Mouse (Mus musculus): ENCODE measurements around the gene Grm4.

The Grm4 gene

DNA sequence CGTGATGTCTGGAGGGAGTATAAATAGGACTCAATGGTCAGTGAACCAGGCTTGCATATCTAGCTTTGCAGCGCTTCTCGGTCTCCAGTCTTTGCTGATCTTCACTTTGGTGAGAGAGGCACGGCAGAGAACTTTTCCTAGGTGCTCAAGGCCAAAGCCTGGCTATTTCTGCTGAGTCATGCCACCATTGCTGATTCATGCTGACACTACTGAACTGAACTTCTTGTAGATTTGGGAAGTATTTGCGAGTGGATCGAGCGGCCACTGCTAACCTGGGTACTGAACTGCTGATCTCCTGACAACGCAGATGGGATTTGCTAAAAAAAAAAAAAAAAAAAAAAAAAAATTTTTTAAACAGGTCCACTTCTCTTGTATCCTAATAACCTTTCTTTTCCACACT is 10.9 kb upstream of the Grm4 start:
- no peak for DNase-seq (ENCODE audit: low read depth, low spot score)
- H3K36me3 ChIP-seq (ENCODE audit: control insufficient read depth, insufficient read depth, low read length, poor library complexity, severe bottlenecking): no peaks in the 10 kb centered on the region
- H3K27me3 ChIP-seq (ENCODE audit: control insufficient read depth, insufficient read depth, low read length, poor library complexity, severe bottlenecking): no peaks in the 10 kb centered on the region

DNA sequence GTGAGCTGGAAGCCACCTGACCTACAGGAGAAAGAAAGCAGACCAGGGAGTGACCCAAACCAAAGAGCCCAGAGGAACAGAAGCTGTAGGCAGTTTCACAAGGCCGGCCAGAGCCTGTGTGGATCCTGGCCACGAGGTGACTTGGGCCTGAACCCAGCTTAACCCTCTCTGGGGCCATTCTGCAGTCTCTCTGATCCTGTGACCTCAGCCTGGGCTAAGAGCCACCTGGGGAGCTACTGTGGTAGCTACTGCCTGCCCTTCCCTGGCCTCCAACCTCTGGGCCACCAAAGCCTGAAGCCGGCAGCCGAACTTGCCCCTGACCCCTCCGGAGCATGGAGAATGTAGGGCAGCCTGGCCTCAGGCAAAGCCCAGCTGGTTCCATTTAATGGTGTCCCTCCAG is 7.6 kb upstream of the Grm4 start:
- no peak for DNase-seq (ENCODE audit: low read depth, low spot score)
- Histone ChIP-seq H3K27me3 (ENCODE audit: control insufficient read depth, insufficient read depth, low read length, poor library complexity, severe bottlenecking) (no peaks in the 10 kb centered on the region), H3K36me3 (ENCODE audit: control insufficient read depth, insufficient read depth, low read length, poor library complexity, severe bottlenecking) (no peaks in the 10 kb centered on the region)

DNA sequence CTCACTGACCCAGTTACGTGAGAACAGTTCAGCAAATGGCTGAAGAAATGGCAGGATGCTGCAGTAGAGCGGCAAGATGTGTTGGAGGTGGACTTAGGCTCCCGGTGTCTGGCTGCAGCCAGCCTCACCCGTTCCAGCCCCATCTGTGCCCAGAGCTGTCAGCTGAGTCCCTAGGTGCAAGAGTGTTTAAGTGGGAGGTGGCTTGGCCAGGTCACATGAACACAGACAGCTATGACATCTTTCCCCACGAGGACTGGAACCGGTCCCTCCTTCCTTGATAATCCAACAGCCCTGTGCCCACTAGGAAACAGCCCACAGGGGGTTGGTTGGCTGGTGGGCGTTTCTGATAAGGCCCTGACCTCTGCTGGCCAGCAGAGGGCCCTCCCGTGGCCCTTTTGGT is 6.8 kb upstream of the Grm4 start:
- Histone ChIP-seq H3K36me3 (ENCODE audit: control insufficient read depth, insufficient read depth, low read length, poor library complexity, severe bottlenecking) (no peaks in the 10 kb centered on the region), H3K27me3 (ENCODE audit: control insufficient read depth, insufficient read depth, low read length, poor library complexity, severe bottlenecking) (no peaks in the 10 kb centered on the region)
- no peak for DNase-seq (ENCODE audit: low read depth, low spot score)

DNA sequence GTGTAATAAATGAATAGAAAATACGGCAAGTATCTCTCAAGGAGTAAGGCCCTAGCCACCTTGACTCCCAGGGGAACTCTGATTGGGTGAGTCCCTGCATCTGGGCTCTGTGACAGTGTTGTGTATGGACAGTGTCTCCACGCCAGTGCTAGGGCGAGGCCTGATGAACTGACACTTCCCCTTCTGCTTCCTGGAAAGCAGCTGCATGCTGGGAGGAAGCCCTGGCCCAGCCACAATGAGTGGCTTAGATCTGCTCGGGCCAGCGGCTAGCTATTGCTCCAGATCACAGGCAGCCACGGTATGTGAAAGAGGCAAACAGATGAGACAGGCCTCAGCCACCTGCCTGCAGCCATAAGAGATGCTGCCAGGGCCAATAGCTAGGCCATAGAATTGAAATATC is 6.0 kb upstream of the Grm4 start:
- DNase-seq (ENCODE audit: low read depth, low spot score): peak; percentile 57
- no peaks in the 10 kb centered on the region for H3K36me3 ChIP-seq (ENCODE audit: control insufficient read depth, insufficient read depth, low read length, poor library complexity, severe bottlenecking)
- no peaks in the 10 kb centered on the region for H3K27me3 ChIP-seq (ENCODE audit: control insufficient read depth, insufficient read depth, low read length, poor library complexity, severe bottlenecking)

DNA sequence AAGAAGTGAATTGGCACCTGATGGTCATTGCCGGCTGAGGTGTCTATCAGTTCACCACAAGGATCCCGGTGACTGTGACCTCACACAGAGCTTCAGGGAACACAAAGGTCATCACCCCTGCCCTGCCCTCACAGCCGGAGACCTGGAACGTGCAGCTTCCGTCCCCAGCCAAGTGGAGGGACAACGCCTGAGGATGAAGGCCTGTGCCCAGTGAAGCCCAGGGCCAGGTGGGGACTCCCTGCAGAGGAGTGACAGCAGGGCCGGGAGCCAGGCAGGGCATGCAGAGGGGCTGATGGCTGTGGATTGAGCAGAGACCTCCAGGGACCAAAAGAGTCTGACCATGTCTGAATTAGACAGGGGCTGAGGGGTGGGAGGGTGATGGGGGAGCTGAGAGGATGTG is 1.9 kb upstream of the Grm4 start:
- no peaks in the 10 kb centered on the region; the same call in 1 of the 2 replicates for H3K27me3 ChIP-seq (ENCODE audit: control insufficient read depth, insufficient read depth, low read length, poor library complexity, severe bottlenecking)
- no peak for DNase-seq (ENCODE audit: low read depth, low spot score)
- no peaks in the 10 kb centered on the region for H3K36me3 ChIP-seq (ENCODE audit: control insufficient read depth, insufficient read depth, low read length, poor library complexity, severe bottlenecking)

DNA sequence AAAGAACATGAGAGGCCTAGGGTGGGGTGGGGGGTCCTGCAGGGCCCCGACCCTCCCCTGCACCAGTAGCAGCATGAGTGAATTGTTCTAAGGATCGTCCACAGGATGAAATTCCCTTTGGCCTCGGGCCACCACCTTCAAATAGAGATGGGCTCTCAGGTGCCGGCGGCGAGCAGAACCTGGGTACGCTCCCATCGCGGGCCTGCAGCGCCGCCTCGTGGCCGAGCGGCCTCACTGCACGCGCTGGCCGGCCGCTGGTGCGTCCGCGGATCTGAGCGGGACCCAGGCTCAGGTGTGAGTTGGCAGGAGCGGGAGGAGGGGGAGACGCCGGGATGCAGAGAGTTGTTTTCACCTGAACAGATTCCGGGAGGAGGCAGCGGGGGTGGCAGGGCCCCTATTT is 646 bp downstream of the Grm4 start:
- Histone ChIP-seq H3K36me3 (ENCODE audit: control insufficient read depth, insufficient read depth, low read length, poor library complexity, severe bottlenecking) (no peaks in the 10 kb centered on the region), H3K27me3 (ENCODE audit: control insufficient read depth, insufficient read depth, low read length, poor library complexity, severe bottlenecking) (no peaks in the 10 kb centered on the region; the same call in 1 of the 2 replicates)
- peak; percentile 75 for DNase-seq (ENCODE audit: low read depth, low spot score)

DNA sequence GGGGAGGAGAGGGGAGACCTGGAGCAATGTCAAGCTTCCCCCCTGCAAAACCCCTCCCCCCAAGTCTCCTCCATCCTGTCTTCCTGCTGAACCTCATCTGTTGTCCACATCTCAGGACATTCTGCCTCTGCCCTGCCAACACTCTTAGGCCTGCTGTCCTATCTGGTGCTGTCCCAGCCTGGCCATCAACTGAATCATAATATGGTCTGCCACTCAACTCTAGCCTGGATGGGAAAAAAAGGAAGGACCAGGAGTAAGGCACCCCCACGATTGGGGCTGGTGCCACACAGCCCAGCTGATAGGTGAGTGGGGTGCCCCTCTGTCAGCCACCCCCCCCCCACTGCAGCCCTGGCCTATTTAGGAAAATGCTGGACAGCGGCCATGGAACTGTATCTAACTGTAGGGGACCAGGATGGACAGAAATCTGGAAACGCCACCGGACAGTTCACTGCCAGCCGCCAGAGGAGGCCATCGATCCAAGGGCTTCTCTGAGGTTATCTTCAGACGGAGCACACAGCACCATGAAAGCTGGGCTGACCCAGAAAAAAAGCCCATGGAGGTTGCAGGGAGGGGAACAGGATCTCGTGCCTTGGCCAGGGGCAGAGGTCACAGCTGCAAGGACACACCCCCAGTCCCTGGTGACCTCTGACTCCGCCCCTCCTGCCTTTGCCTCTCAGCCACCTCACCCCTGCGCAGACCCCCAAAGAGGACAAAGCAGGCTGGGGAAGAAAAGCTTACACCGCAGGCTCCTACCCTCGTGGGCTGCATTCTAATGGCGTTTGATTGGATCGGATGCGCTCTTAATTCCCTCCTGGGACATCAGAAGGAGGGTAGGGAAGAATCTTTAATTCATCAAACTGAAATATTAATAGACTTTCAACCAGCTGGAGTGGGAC is 2.3 kb downstream of the Grm4 start:
- Histone ChIP-seq H3K36me3 (ENCODE audit: control insufficient read depth, insufficient read depth, low read length, poor library complexity, severe bottlenecking) (no peaks in the 10 kb centered on the region), H3K27me3 (ENCODE audit: control insufficient read depth, insufficient read depth, low read length, poor library complexity, severe bottlenecking) (no peaks in the 10 kb centered on the region; the same call in 1 of the 2 replicates)
- no peak for DNase-seq (ENCODE audit: low read depth, low spot score)

DNA sequence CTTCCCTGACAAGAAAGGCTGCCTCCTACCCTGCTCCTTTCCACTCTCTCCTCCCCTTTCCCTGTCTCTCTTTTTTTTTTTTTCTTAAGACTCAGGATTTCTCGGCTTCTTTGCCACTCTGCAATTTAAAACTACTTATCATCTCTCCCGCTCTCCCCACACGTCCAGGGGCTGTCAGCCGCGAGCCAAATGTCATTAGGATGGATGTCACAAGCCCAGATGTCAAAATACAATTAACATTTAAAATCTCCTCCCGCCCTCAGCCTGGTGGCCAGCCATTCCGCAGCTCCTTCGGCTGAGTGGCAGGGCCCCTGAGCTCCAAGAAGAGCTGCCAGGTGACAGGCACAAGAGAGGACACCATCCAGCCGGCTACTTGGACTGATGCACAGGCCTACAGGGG is 2.9 kb downstream of the Grm4 start:
- Histone ChIP-seq H3K27me3 (ENCODE audit: control insufficient read depth, insufficient read depth, low read length, poor library complexity, severe bottlenecking) (no peaks in the 10 kb centered on the region; the same call in 1 of the 2 replicates), H3K36me3 (ENCODE audit: control insufficient read depth, insufficient read depth, low read length, poor library complexity, severe bottlenecking) (no peaks in the 10 kb centered on the region)
- no peak for DNase-seq (ENCODE audit: low read depth, low spot score)

DNA sequence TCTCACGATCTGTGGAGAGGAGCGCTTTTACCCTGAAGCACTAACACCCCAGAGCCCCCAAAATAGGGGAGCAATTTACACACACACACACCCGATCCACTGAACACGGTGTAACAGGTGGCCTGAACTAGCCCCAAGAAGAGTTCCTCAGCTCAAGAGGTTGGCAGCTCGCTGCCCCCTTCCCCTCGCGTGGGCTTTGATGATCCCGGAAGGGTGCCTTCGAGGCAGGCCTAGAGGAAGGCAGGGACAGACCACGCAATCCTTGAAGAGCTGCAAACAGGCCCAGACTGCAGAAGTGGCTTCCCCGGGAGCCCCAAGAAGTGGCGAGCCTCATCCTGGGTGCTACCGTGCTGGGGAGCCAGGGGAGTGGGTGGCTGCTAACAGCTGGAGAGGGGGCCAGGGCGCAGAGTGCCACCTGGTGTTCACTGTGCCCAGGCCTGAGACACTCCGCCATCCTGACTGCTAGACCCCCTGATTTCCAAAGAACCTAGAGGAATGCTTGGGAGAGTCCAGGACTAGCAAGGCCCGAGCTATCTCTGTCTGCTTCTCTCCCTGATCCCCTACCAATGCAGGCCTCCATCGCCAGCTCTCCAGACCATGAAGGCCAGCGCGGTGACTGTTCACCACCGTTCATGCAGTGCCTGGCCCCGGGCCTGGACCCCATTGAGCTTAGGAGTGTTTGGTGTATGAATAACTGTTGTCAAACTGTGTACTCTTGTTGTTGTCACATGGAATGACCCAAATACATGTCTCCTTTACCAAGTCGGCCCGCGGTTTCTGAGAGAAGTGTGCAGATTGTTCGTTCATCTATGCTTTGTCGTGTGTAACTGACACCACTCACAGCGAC is 7.1 kb downstream of the Grm4 start:
- no peak for DNase-seq (ENCODE audit: low read depth, low spot score)
- Histone ChIP-seq H3K36me3 (ENCODE audit: control insufficient read depth, insufficient read depth, low read length, poor library complexity, severe bottlenecking) (no peaks in the 10 kb centered on the region), H3K27me3 (ENCODE audit: control insufficient read depth, insufficient read depth, low read length, poor library complexity, severe bottlenecking) (peaks cover 2% of the 10 kb centered on the region; the same call in 1 of the 2 replicates)

DNA sequence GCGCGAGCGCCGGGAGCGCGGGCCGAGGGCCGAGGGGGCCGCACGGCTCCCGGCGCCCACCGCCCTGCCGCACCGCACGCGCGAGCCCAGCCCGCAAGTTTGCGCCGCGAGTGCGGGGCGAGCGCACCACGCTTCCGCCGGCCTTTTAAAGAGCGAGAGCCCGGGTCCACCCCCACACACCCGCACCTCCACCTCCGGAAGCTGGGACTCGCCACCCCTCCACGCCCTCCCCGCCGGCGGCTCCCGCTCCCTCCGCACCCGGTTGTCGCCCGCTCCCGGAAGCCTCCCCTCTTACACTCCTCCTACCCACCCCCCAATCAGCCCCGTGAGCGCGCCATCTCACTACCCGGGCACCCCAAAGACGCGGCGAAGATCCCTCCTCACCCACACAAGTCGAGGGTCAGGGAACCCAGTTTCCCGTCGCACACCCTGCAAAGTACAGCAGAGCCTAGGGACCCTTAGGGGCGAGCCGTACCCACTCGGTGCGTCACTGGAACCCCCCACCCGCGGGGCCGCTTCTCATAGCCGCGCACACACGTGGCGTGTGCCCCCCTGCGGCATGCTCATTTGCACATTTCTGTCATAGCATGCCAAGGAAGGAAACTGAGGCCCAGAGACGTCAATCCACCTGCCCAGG is 7.8 kb downstream of the Grm4 start:
- Histone ChIP-seq H3K36me3 (ENCODE audit: control insufficient read depth, insufficient read depth, low read length, poor library complexity, severe bottlenecking) (no peaks in the 10 kb centered on the region), H3K27me3 (ENCODE audit: control insufficient read depth, insufficient read depth, low read length, poor library complexity, severe bottlenecking) (peaks cover 2% of the 10 kb centered on the region; the same call in 1 of the 2 replicates)
- DNase-seq (ENCODE audit: low read depth, low spot score): no peak

DNA sequence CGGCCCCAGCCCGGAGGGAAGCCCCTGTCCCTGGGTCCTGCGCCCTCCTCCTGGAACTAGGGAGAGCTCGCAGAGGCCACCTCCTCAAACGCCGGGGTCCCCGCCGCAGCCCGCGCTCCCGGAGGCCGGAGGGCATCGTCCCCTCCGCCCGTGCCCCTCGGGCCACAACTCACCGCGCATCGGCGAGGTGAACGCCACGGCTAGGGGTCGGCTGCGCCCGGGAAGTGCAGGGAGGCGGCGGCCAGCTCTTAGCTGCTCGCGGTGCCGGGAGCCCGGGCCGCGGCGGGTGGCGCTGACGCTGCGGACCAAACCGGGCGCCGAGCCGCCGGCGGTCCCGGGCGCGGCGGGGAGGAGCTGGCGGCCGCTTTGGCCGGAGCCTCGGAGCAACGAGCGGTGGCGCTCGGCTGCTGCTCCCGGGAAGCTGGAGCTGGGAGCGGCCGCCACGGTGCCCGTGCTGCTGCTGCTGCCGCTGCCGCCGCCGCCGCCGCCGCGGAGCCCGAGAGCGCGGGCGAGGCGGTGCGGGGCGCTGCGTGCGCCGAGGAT is 8.5 kb downstream of the Grm4 start:
- Histone ChIP-seq H3K27me3 (ENCODE audit: control insufficient read depth, insufficient read depth, low read length, poor library complexity, severe bottlenecking) (peaks cover 2% of the 10 kb centered on the region; the same call in 1 of the 2 replicates), H3K36me3 (ENCODE audit: control insufficient read depth, insufficient read depth, low read length, poor library complexity, severe bottlenecking) (no peaks in the 10 kb centered on the region)
- no peak for DNase-seq (ENCODE audit: low read depth, low spot score)

DNA sequence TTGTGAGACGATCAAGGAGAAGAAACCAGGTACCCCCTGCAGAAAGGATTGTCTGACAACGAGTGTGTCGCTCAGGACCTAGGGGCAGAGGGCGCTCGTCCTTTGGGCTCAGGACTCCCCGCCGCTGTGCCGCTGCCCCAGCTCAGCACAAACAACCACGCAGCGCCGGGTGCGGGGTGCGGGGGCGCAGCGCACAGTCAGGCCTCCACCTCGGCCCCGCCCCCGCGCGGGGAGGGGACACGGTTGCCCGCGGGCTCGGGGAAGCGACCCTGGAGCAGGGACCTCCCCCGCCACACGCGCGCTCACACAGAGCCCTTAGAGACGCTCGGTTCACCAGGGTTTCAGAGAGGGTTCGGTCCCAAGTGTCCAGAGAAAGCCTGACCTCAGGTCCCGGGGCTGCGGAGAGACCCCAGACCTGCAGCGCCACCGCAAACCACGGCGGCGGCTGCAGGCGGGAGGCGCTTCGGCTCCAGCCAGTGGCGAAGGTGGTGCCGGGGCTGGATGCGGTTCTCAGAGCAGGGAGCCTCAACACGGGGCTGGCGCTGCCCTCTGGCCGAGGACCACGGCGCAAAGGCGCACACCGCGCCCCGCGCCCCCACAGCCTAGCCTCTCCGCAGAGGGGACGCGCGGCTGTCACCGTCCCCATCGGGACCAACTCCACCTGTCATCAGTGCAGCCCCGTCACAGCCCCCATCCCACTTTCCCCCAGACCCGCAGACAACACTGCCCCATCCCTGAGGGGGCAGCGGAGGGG is 9.2 kb downstream of the Grm4 start:
- no peak for DNase-seq (ENCODE audit: low read depth, low spot score)
- H3K36me3 ChIP-seq (ENCODE audit: control insufficient read depth, insufficient read depth, low read length, poor library complexity, severe bottlenecking): no peaks in the 10 kb centered on the region
- H3K27me3 ChIP-seq (ENCODE audit: control insufficient read depth, insufficient read depth, low read length, poor library complexity, severe bottlenecking): peaks cover 2% of the 10 kb centered on the region; the same call in 1 of the 2 replicates

DNA sequence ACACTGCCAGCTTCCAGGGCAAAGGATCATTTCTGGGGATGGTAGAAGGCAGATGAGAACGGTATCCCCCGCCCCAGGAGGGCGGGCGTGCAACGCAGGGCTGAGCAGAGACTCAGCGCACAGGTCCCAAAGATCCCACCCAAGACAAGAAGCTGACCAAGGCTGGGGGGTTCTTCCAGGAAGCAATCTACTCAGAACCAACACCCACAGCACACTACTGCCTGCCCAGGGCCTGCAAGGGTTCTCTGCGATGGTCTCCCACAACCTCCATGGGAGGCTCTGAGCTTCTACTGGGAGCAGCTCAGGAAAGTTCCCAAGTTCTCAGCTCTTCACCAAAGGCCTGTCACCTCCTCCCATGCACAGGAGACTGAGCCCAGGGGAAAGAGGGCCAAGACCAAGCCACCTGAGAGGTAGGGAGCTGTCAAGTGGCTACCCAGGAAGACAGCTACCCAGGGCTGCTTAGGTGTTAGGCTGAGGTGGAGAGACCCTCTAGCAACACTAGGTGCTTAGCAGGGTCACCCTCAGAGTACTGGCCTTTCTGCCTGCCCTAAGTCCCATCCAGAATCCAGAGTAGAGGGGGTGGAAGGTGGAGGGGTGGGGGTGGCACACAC is 10.0 kb downstream of the Grm4 start:
- peaks cover 2% of the 10 kb centered on the region; the same call in 1 of the 2 replicates for H3K27me3 ChIP-seq (ENCODE audit: control insufficient read depth, insufficient read depth, low read length, poor library complexity, severe bottlenecking)
- no peak for DNase-seq (ENCODE audit: low read depth, low spot score)
- no peaks in the 10 kb centered on the region for H3K36me3 ChIP-seq (ENCODE audit: control insufficient read depth, insufficient read depth, low read length, poor library complexity, severe bottlenecking)
